26 mouse cellular contexts compared by ENCODE assay signal in the genomic region with DNA sequence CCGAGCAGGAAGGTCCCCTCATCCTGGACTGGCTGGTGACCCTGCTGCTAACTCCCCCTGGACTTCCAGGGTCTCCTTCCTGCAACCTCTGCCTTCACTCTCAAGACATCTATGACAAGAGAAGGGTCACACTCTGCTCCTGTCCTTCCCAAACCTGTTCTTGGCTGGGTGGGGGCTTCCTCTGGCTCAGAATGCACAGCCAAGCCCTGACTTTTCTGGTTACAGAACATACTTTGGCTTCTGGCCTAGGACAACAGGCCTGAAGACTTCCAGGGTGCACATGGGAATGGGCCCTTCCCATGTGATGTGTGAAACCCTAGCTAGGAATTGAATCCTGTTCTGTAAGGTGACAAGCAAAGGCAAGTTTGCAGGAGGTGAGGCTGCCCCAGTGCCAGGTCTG. TPM values are rescaled to one million over a fixed set of nuclear protein-coding genes. Genes with fewer than 3 reads are reported as not detected.
A peak's percentile ranks its signal among the peaks of the same experiment; 100 is the strongest.
DNase-seq lines count a peak whose midpoint lies in the region; ATAC-seq lines count a peak whose summit lies in the region.
"Had no signal": no experiment of that assay in that cellular context is flagged by ENCODE, and none has a peak within 500 bp of the region (broad histone marks: within the 10 kb centered on the region; RNA-seq: fewer than 3 reads in every experiment).

No protein-coding gene starts in this region.

- peak; percentile 58 to 75 for DNase-seq in adrenal gland, adult (ENCODE audit: inconsistent age in 2 of 2, low spot score in 1 of 2)
- no peak for DNase-seq in adrenal gland, postnatal 4 days (ENCODE audit: low spot score in 2 of 2)
- peak; percentile 52 to 79 for DNase-seq in heart, adult 18-20 months
- DNase-seq in heart, postnatal 10 days = no peak
- peak; percentile 37 for DNase-seq in kidney, postnatal 10 days
- no peak for DNase-seq in kidney, adult 18-20 months
- peak; percentile 50 to 87 for DNase-seq in kidney, postnatal 25 days
- DNase-seq: cerebellum, adult 9-10 months; layer of hippocampus, adult 9-11 months; spleen, adult 18-20 months; thymus, postnatal 14 days had no signal

- 90% methylated on average over 1 of the region's 1 CpGs for WGBS in hindbrain, embryonic 16.5 days

- no peak for ATAC-seq in hindbrain, embryonic 16.5 days
- ATAC-seq: intestine, embryonic 16.5 days had no signal

- peaks cover 5% of the 10 kb centered on the region for H3K4me1 ChIP-seq in hindbrain, embryonic 16.5 days (ENCODE audit: control insufficient read depth, insufficient read depth, low read depth, low read length)
- H3K4me1 ChIP-seq: embryonic facial prominence, embryonic 15.5 days; limb, embryonic 13.5 days; neural tube, embryonic 12.5 days; stomach, embryonic 15.5 days had no signal

- no peaks in the 10 kb centered on the region for H3K27me3 ChIP-seq in hindbrain, embryonic 16.5 days (replicated peaks; ENCODE audit: control insufficient read depth, insufficient read depth, low read length)
- H3K27me3 ChIP-seq: embryonic facial prominence, embryonic 15.5 days; limb, embryonic 13.5 days; liver, embryonic 15.5 days; neural tube, embryonic 12.5 days; stomach, embryonic 15.5 days had no signal

- no peak overlapping the region for H3K4me2 ChIP-seq in hindbrain, embryonic 16.5 days (ENCODE audit: low read length)
- H3K4me2 ChIP-seq: embryonic facial prominence, embryonic 15.5 days; hindbrain, embryonic 14.5 days; limb, embryonic 13.5 days; liver, embryonic 15.5 days; midbrain, embryonic 11.5 days; neural tube, embryonic 12.5 days; stomach, embryonic 15.5 days had no signal

- no peaks in the 10 kb centered on the region for H3K9me3 ChIP-seq in hindbrain, embryonic 16.5 days (ENCODE audit: control insufficient read depth, low read length)
- H3K9me3 ChIP-seq: embryonic facial prominence, embryonic 15.5 days; limb, embryonic 13.5 days; liver, embryonic 15.5 days; neural tube, embryonic 12.5 days; stomach, embryonic 15.5 days had no signal

- H3K4me3 ChIP-seq in hindbrain, embryonic 16.5 days (ENCODE audit: low read length) = no peak overlapping the region
- H3K4me3 ChIP-seq: embryonic facial prominence, embryonic 15.5 days; forebrain, embryonic 10.5 days; limb, embryonic 13.5 days; liver, embryonic 15.5 days; neural tube, embryonic 12.5 days; stomach, embryonic 15.5 days had no signal

- H3K36me3 ChIP-seq in hindbrain, embryonic 16.5 days (ENCODE audit: control insufficient read depth, insufficient read depth, low read length) = no peaks in the 10 kb centered on the region
- H3K36me3 ChIP-seq: embryonic facial prominence, embryonic 15.5 days; forebrain, embryonic 10.5 days; limb, embryonic 13.5 days; liver, embryonic 15.5 days; neural tube, embryonic 12.5 days; stomach, embryonic 15.5 days had no signal

- H3K27ac ChIP-seq in hindbrain, embryonic 16.5 days (ENCODE audit: low read depth, low read length) = no peak overlapping the region
- H3K27ac ChIP-seq: embryonic facial prominence, embryonic 15.5 days; hindbrain, embryonic 14.5 days; limb, embryonic 13.5 days; liver, embryonic 15.5 days; macrophage; neural tube, embryonic 12.5 days; stomach, embryonic 15.5 days had no signal

- intact Hi-C loops in heart, postnatal 10 days (cut with DNase I) = no loop called here

- H3K9ac ChIP-seq in hindbrain, embryonic 16.5 days (ENCODE audit: low read depth, low read length) = no peak overlapping the region
- H3K9ac ChIP-seq: embryonic facial prominence, embryonic 15.5 days; hindbrain, embryonic 14.5 days; limb, embryonic 13.5 days; liver, embryonic 15.5 days; neural tube, embryonic 12.5 days; stomach, embryonic 15.5 days had no signal

RNA-seq across cellular contexts. Expression of a gene that starts 22.0 kb away (rescaled TPM):
- total RNA-seq in adrenal gland, postnatal 4 days (2021) = 10 to 100 TPM; 72.3 to 97.8 TPM
- 100 to 1,000 TPM; 112 to 122 TPM for total RNA-seq in heart, adult 18-20 months (2021)
- 10 to 100 TPM; 51.6 to 57.6 TPM for total RNA-seq in heart, postnatal 10 days (2021)
- 49.0 and 59.3 TPM in 2 replicates for polyA plus RNA-seq in hindbrain, embryonic 16.5 days (2015; fragmentation: Nextera tagmentation; extraction: Ambion mirVana)

RNA-seq across cellular contexts. Expression of a gene that starts 32.3 kb away (rescaled TPM):
- total RNA-seq in adrenal gland, postnatal 4 days (2021) = not detected
- total RNA-seq in heart, adult 18-20 months (2021) = not detected
- not detected for total RNA-seq in heart, postnatal 10 days (2021)
- not detected in 2 replicates for polyA plus RNA-seq in hindbrain, embryonic 16.5 days (2015; fragmentation: Nextera tagmentation; extraction: Ambion mirVana)
- total RNA-seq: adrenal gland, postnatal 36 days; gastrocnemius, postnatal 36 days; MEL; monocyte, adult 5-6 weeks had no signal
- polyA plus RNA-seq: embryonic facial prominence, embryonic 15.5 days; forebrain, embryonic 10.5 days; hindbrain, embryonic 14.5 days; intestine, embryonic 16.5 days; limb, embryonic 13.5 days; liver, embryonic 15.5 days; macrophage; midbrain, embryonic 11.5 days; neural tube, embryonic 12.5 days; stomach, embryonic 15.5 days had no signal

Comparison
In these comparisons a context has a peak if more than half of its experiments do, and no peak if none do; other contexts are left out.
1. DNase-seq: peak in adrenal gland, adult (2 of 2), heart, adult 18-20 months (2 of 2), kidney, postnatal 10 days (single experiment) and kidney, postnatal 25 days (2 of 2); none in adrenal gland, postnatal 4 days (0 of 2), heart, postnatal 10 days (0 of 2) and kidney, adult 18-20 months (single experiment).